Mouse (Mus musculus) forebrain, embryonic 11.5 days (tissue): ENCODE data around the gene Olfm1. TPM values are rescaled to one million over a fixed set of nuclear protein-coding genes. Genes with fewer than 3 reads are reported as not detected.
A peak's percentile ranks its signal among the peaks of the same experiment; 100 is the strongest.

Experiments used
- ATAC-seq: fragments of 200-750 bp; cut with Nextera tagmentation; replicated peaks from 2 replicates; pipeline ENCODE4 v1.8.0; 2017; ENCODE audit warnings: moderate TSS enrichment; ENCODE audit not compliant: low FRiP score
- DNase-seq: peaks from one replicate; pipeline ENCODE4 v3.0.0-alpha.2; 2017; ENCODE audit warnings: low spot score
- H3K27ac ChIP-seq: fragments of 300-500 bp; sonication (generic); 2 replicates; pipeline ENCODE4 v1.5.1; 2014; ENCODE audit warnings: low read depth, low read length
- H3K27me3 ChIP-seq: fragments of 300-500 bp; sonication (generic); 2 replicates; pipeline ENCODE4 v1.6.1; 2014; ENCODE audit warnings: mild to moderate bottlenecking, low read length, mixed read lengths; ENCODE audit not compliant: control insufficient read depth, insufficient read depth
- H3K36me3 ChIP-seq: fragments of 300-500 bp; sonication (generic); 2 replicates; pipeline ENCODE4 v1.6.1; 2014; ENCODE audit warnings: mild to moderate bottlenecking, low read length, moderate library complexity, mixed read lengths; ENCODE audit not compliant: control insufficient read depth, insufficient read depth
- H3K4me1 ChIP-seq: fragments of 300-500 bp; sonication (generic); replicated peaks from 2 replicates; pipeline ENCODE4 v1.6.1; 2014; ENCODE audit warnings: low read length, mixed read lengths; ENCODE audit not compliant: control insufficient read depth, insufficient read depth
- H3K4me2 ChIP-seq: fragments of 300-500 bp; sonication (generic); 2 replicates; pipeline ENCODE4 v1.6.1; 2014; ENCODE audit warnings: low read depth, mild to moderate bottlenecking, low read length, moderate library complexity, mixed read lengths; ENCODE audit not compliant: severe bottlenecking
- H3K4me3 ChIP-seq: fragments of 300-500 bp; sonication (generic); 2 replicates; pipeline ENCODE4 v1.5.1; 2014; ENCODE audit warnings: low read depth, low read length
- H3K9ac ChIP-seq: fragments of 300-500 bp; sonication (generic); 2 replicates; pipeline ENCODE4 v1.6.1; 2014; ENCODE audit warnings: low read length
- H3K9me3 ChIP-seq: fragments of 300-500 bp; sonication (generic); 2 replicates; pipeline ENCODE4 v1.6.1; 2016; ENCODE audit warnings: low read length, mixed read lengths; ENCODE audit not compliant: control insufficient read depth
- WGBS: fragments of 180-500 bp; shearing (Covaris S2); extraction: QIAGEN DNeasy Blood & Tissue Kit; methylation state at CpG from one replicate; pipeline ENCODE4 v1.1.7; 2014; 5-methylcytosine and 5-hydroxymethylcytosine counted together
- polyA plus RNA-seq: library from polyadenylated mRNA; unstranded; fragments of >200 nt; fragmentation: Nextera tagmentation; extraction: Ambion mirVana; gene quantifications from 2 replicates; pipeline ENCODE4 v1.2.1, GENCODE M21; 2014

Olfm1 gene
- polyA plus RNA-seq: 38.2 and 44.1 TPM in 2 replicates

DNA sequence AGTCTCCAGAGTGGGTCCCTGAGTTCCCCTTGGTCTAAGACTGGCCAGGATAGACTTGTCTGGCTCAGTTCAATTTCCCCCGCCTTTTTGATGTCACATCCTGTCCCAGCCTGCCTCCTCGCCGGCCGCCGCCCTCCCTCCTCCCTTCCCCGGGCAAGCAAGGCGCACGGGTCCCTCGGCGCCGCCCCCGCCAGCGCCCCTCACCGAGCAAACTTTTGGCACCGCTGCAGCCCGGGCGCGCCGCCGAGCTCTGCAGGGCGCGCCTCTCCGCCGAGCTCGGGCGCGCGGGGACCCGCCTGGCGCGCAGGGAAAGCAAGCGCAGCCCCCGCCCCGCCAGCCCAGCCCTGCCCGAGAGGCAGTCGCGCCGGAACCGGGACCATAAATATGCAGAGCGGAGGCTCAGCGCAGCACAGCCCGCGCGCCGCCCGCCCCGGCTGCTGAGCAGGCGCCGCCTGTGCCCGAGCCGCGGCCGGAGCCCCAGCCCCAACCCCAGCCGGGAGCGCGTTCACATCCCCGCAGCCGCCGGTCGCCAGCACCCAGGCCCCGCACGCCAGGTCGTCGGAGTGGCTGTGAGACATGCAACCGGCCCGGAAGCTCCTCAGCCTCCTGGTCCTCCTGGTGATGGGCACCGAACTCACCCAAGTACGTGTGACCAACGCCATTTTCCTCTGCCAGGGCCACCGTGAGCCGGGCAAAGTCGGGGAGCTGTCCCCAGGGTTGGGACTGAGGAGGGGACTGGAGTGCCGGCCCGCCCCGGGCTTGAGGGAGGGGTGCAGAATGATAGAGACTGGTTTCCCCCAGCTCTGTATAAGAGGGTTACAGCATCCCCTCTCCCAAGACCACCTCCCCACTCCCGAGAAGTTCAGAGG lies at the start of gene Olfm1:
Gene Olfm1 (plus strand): TSS at position 172 of the 869 bp plus-strand sequence.
- H3K27me3 ChIP-seq: no peaks in the 10 kb centered on the region
- peak; percentile 84 for DNase-seq
- WGBS: under 1% methylated on average over 76 of the region's 76 CpGs
- H3K9ac ChIP-seq: peak within 1 kb of the TSS; percentile 71
- ATAC-seq: peak; percentile 80
- H3K4me2 ChIP-seq: peak within 1 kb of the TSS; percentile 79
- H3K4me3 ChIP-seq: peak within 1 kb of the TSS; percentile 65
- H3K4me1 ChIP-seq: peaks cover 5% of the 10 kb centered on the region; the same call in 1 of the 2 replicates
- no peaks in the 10 kb centered on the region for H3K9me3 ChIP-seq
- H3K27ac ChIP-seq: 0 out of 2 replicates have a peak within 1 kb of the TSS, but pooled peaks have one; percentile 32
- no peaks in the 10 kb centered on the region for H3K36me3 ChIP-seq

DNA sequence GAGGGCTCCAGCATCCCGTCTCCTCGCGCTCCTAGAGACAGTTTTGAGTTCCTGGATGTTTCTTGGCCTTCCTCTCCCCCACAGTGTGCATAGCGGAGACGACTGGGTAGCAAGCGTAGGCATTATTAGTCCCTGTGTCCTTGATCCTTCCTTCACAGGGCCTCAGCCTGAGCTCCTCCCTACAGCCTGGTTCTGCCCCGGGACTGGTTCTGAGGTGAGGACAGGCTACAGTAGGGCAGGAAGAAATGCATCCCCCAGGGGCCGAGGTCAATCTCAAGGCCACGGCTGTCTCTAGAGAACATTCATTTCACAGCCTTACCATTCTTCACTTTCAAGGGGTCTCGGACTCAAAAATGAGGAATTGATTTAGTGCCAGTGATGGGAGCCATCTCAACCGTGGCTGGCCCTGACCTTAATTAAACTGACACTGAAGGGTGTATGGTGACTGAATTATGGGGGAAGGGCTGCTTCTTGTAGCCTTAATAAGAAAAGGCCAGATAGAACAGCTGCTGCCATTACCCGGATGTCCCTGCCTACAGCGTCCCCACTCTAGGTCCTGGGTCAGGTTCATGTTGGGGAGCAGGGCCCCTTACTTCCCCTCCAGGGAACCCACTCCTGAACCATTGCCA lies 49.3 kb upstream of the Olfm1 start:
- WGBS: 78% methylated on average over 13 of the region's 13 CpGs
- H3K36me3 ChIP-seq: no peaks in the 10 kb centered on the region
- H3K9ac ChIP-seq: no peak overlapping the region
- ATAC-seq (no peak), DNase-seq (no peak)
- H3K4me2 ChIP-seq: no peak overlapping the region
- no peak overlapping the region for H3K27ac ChIP-seq
- H3K27me3 ChIP-seq: no peaks in the 10 kb centered on the region
- H3K9me3 ChIP-seq: no peaks in the 10 kb centered on the region
- H3K4me3 ChIP-seq: no peak overlapping the region
- H3K4me1 ChIP-seq: no peaks in the 10 kb centered on the region

DNA sequence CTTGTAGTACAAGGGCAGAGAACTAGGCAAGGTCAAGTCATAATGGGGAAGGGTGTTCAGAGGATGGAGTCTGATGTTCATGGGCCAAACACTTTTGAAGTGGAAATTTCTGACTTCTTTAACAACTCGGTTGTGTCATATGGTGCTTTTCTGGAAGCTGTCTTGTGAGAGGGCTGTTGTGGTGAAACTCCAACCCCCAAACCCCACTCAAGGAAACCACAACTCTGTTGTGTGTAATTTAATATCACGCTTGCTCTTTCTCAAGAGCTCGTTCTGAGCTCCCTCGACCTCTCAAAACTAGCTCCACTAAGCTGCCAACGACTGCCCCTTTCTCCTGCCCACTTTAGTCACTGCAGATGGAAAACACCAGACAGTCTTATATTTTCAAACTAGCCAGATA lies 47.1 kb upstream of the Olfm1 start:
- ATAC-seq (no peak), DNase-seq (no peak)
- Histone ChIP-seq H3K4me3 (no peak overlapping the region), H3K9me3 (no peaks in the 10 kb centered on the region), H3K36me3 (no peaks in the 10 kb centered on the region), H3K4me2 (no peak overlapping the region), H3K27me3 (no peaks in the 10 kb centered on the region), H3K27ac (no peak overlapping the region), H3K4me1 (no peaks in the 10 kb centered on the region), H3K9ac (no peak overlapping the region)
- WGBS: 81% methylated on average over 5 of the region's 5 CpGs

DNA sequence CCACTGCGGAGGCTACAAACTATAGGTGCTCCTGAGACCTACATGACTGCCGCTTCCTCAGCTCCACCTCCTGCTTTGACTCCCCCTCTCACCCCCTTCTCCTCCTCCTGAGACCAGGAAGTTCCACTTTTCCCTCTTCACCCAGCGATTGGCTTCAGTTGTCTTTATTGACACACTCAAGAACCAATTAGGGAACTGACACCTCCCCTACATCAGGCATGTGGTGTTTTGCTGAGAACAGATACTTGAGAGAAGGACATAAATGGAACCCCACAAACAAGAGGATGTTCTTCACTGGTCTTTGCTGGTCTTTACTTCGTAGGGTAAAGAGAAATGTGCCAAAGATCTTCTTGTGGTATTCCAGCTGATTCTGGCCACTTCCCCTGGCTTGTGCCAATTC lies 46.6 kb upstream of the Olfm1 start:
- Histone ChIP-seq H3K36me3 (no peaks in the 10 kb centered on the region), H3K27ac (no peak overlapping the region), H3K4me1 (no peaks in the 10 kb centered on the region), H3K27me3 (no peaks in the 10 kb centered on the region), H3K9ac (no peak overlapping the region), H3K4me2 (no peak overlapping the region), H3K4me3 (no peak overlapping the region), H3K9me3 (no peaks in the 10 kb centered on the region)
- WGBS: 76% methylated on average over 4 of the region's 4 CpGs
- DNase-seq (no peak), ATAC-seq (no peak)

DNA sequence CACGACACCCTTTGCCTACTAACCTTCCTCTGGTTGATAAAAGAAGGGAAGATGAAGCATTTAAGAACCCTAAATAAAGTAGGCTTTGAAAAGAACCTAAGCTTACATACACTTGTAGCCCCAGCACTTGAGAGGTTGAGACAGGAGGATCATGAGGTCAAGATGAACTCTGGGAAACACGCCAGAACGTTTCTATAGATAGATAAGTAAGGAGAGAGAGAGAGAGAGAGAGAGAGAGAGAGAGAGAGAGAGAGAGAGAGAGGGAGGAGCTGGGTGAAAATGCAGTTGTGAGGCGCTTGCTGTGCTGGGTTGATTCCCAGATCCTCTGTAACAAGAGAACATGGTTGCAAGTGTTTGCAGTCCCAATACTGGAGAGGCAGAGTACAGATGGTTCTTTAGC lies 46.1 kb upstream of the Olfm1 start:
- DNase-seq (no peak), ATAC-seq (no peak)
- Histone ChIP-seq H3K4me2 (no peak overlapping the region), H3K4me3 (no peak overlapping the region), H3K27me3 (no peaks in the 10 kb centered on the region), H3K4me1 (no peaks in the 10 kb centered on the region), H3K36me3 (no peaks in the 10 kb centered on the region), H3K27ac (no peak overlapping the region), H3K9me3 (no peaks in the 10 kb centered on the region), H3K9ac (no peak overlapping the region)
- 85% methylated on average over 4 of the region's 4 CpGs for WGBS

DNA sequence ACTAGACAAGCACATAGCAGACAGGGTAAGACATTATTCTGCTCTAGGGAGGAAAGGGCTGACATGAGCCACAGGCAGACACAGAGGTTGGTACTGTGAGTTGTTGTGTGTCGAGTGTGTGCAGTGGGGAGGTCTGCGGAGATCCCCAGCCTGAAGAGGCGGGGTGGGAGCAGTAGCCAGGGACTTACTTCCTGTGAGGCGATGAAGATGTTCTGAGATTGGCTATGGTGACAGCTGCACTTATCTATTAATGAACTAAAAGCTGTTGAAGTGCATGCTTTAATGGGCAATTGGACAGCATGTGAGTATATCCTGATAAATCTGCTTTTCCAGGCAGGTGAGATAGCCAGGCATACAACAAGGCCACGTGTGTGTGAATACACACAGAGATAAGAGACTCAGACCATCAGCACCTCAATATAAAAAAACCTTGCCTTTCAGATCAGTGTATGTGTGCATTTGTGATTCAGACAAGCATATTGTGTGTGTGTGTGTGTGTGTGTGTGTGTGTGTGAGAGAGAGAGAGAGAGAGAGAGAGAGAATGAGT lies 45.5 kb upstream of the Olfm1 start:
- Histone ChIP-seq H3K27me3 (no peaks in the 10 kb centered on the region), H3K27ac (no peak overlapping the region), H3K4me3 (no peak overlapping the region), H3K9me3 (no peaks in the 10 kb centered on the region), H3K4me1 (no peaks in the 10 kb centered on the region), H3K9ac (no peak overlapping the region), H3K4me2 (no peak overlapping the region), H3K36me3 (no peaks in the 10 kb centered on the region)
- 89% methylated on average over 5 of the region's 5 CpGs for WGBS
- ATAC-seq (no peak), DNase-seq (no peak)

DNA sequence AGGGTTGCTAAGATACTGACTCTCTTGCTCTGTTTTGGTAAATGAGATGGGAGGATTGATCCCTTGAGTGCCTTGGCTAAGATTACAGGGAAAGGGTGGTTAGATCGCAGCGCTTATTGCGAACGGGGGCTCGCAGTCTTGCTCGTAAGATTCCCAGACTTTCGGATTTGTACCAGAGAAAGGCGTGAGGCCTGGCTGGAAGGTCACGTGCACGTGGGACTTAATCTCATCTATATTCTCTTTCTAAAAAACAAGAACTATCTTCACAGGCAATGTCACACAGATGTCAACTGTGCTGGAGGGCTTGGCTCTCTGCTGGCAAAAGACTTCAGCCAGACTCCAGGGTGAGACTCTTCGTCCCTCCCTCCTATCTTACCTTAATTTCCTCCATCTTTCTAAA lies 43.1 kb upstream of the Olfm1 start:
- 83% methylated on average over 11 of the region's 11 CpGs for WGBS
- H3K9me3 ChIP-seq: no peaks in the 10 kb centered on the region
- H3K4me2 ChIP-seq: no peak overlapping the region
- H3K27ac ChIP-seq: no peak overlapping the region
- no peak overlapping the region for H3K9ac ChIP-seq
- no peak overlapping the region for H3K4me3 ChIP-seq
- DNase-seq (no peak), ATAC-seq (no peak)
- no peaks in the 10 kb centered on the region for H3K36me3 ChIP-seq
- H3K27me3 ChIP-seq: no peaks in the 10 kb centered on the region
- no peaks in the 10 kb centered on the region for H3K4me1 ChIP-seq

DNA sequence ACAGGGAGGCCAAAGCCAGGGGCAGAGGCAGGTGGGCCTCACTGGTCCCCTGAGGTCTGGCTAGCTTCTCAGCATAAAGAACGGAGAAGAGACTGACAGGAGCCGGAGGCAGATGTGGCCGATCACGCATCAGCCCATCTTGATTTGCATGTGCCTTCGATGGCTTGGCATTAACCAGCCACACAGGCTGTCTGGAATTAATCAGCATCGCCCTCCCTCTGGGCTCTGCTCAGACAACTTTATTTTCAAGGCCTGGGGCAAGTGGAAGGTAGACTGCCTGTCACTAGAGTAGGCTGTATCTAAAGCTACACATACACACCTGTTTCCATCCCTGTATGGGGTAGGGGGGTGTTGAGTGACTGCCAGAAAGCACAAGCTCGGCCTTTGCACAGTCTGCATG lies 32.2 kb upstream of the Olfm1 start:
- H3K4me3 ChIP-seq: no peak overlapping the region
- no peak overlapping the region for H3K9ac ChIP-seq
- no peak overlapping the region for H3K27ac ChIP-seq
- H3K4me1 ChIP-seq: no peaks in the 10 kb centered on the region
- H3K36me3 ChIP-seq: no peaks in the 10 kb centered on the region
- ATAC-seq: no peak
- H3K9me3 ChIP-seq: no peaks in the 10 kb centered on the region
- DNase-seq: no peak
- no peak overlapping the region for H3K4me2 ChIP-seq
- 79% methylated on average over 7 of the region's 7 CpGs for WGBS
- no peaks in the 10 kb centered on the region for H3K27me3 ChIP-seq
